Mouse (Mus musculus): ENCODE results near the gene Ccdc36. TPM values are rescaled to one million over a fixed set of nuclear protein-coding genes. Genes with fewer than 3 reads are reported as not detected.

The Ccdc36 gene
- polyA plus RNA-seq, 1 experiment: not detected

- TF ChIP-seq CTCF (conservative IDR thresholded peaks at IDR 0.05; ENCODE audit: insufficient read depth, insufficient read length, low read depth, low read length) (no peak), POLR2A (IDR thresholded peaks at IDR 0.05; ENCODE audit: low read depth, low read length) (no peak)
- Histone ChIP-seq H3K4me1 (ENCODE audit: control insufficient read depth, insufficient read depth, low read length) (peaks cover 14% of the 10 kb centered on the region; the same call in 1 of the 2 replicates), H3K4me3 (ENCODE audit: insufficient read depth, low read depth, low read length) (peak overlapping the region; percentile 64; the same call in 1 of the 2 replicates), H3K36me3 (ENCODE audit: control insufficient read depth, insufficient read depth, low read length) (no peaks in the 10 kb centered on the region), H3K27ac (ENCODE audit: insufficient read depth, low read depth, low read length) (peak overlapping the region; percentile 33; the same call in 1 of the 2 replicates), H3K27me3 (replicated peaks; ENCODE audit: control insufficient read depth, insufficient read depth, low read length) (no peaks in the 10 kb centered on the region)
- no peak for DNase-seq
- WGBS: 64% methylated on average over 5 of the region's 5 CpGs
Measured at GRCm38 (mm10) chr9:108461675-108462074, 33.4 kb upstream of the Ccdc36 start.

- Histone ChIP-seq H3K4me1 (ENCODE audit: control insufficient read depth, insufficient read depth, low read length) (peaks cover 14% of the 10 kb centered on the region; the same call in 1 of the 2 replicates), H3K36me3 (ENCODE audit: control insufficient read depth, insufficient read depth, low read length) (no peaks in the 10 kb centered on the region), H3K27ac (ENCODE audit: insufficient read depth, low read depth, low read length) (peak within 1 kb of the TSS; percentile 78), H3K4me3 (ENCODE audit: insufficient read depth, low read depth, low read length) (peak within 1 kb of the TSS; percentile 64), H3K27me3 (replicated peaks; ENCODE audit: control insufficient read depth, insufficient read depth, low read length) (no peaks in the 10 kb centered on the region)
- no peak for TF ChIP-seq CTCF (conservative IDR thresholded peaks at IDR 0.05; ENCODE audit: insufficient read depth, insufficient read length, low read depth, low read length)
- TF ChIP-seq POLR2A (IDR thresholded peaks at IDR 0.05; ENCODE audit: low read depth, low read length): no peak
- 10% methylated on average over 11 of the region's 11 CpGs for WGBS
- peak; percentile 56 for DNase-seq
Measured at GRCm38 (mm10) chr9:108461181-108461631, 32.9 kb upstream of the Ccdc36 start, which contains the start of gene Klhdc8b. TSS of gene Klhdc8b (minus strand) at chr9:108461581.

GRCm38 (mm10) chr9:108460319-108461178, 32.3 kb upstream of the Ccdc36 start, which contains the start of gene Ccdc71:
TSS of gene Ccdc71 (plus strand) at chr9:108460527.
- H3K4me3 ChIP-seq (ENCODE audit: insufficient read depth, low read depth, low read length): peak within 1 kb of the TSS; percentile 64

GRCm38 (mm10) chr9:108459939-108460318, 31.6 kb upstream of the Ccdc36 start:
- DNase-seq: no peak
- no peak for TF ChIP-seq POLR2A (IDR thresholded peaks at IDR 0.05; ENCODE audit: low read depth, low read length)
- WGBS: 73% methylated on average over 1 of the region's 1 CpGs
- H3K4me3 ChIP-seq (ENCODE audit: insufficient read depth, low read depth, low read length): peak overlapping the region; percentile 64
- no peaks in the 10 kb centered on the region for H3K36me3 ChIP-seq (ENCODE audit: control insufficient read depth, insufficient read depth, low read length)
- H3K27ac ChIP-seq (ENCODE audit: insufficient read depth, low read depth, low read length): peak overlapping the region; percentile 65
- H3K4me1 ChIP-seq (ENCODE audit: control insufficient read depth, insufficient read depth, low read length): peaks cover 14% of the 10 kb centered on the region; the same call in 1 of the 2 replicates
- no peaks in the 10 kb centered on the region for H3K27me3 ChIP-seq (replicated peaks; ENCODE audit: control insufficient read depth, insufficient read depth, low read length)

More at GRCm38 (mm10) chr9:108460319-108461178, 32.3 kb upstream of the Ccdc36 start, which contains the start of gene Ccdc71:
- peak; percentile 38 for TF ChIP-seq POLR2A (IDR thresholded peaks at IDR 0.05; ENCODE audit: low read depth, low read length)
- no peak for TF ChIP-seq CTCF (conservative IDR thresholded peaks at IDR 0.05; ENCODE audit: insufficient read depth, insufficient read length, low read depth, low read length)
- H3K27ac ChIP-seq (ENCODE audit: insufficient read depth, low read depth, low read length): peak within 1 kb of the TSS; percentile 78
- H3K36me3 ChIP-seq (ENCODE audit: control insufficient read depth, insufficient read depth, low read length): no peaks in the 10 kb centered on the region
- H3K27me3 ChIP-seq (replicated peaks; ENCODE audit: control insufficient read depth, insufficient read depth, low read length): no peaks in the 10 kb centered on the region
- peaks cover 14% of the 10 kb centered on the region; the same call in 1 of the 2 replicates for H3K4me1 ChIP-seq (ENCODE audit: control insufficient read depth, insufficient read depth, low read length)
- WGBS: under 1% methylated on average over 51 of the region's 52 CpGs
- DNase-seq: peak; percentile 91

- Histone ChIP-seq H3K4me1 (ENCODE audit: control insufficient read depth, insufficient read depth, low read length) (peaks cover 17% of the 10 kb centered on the region; the same call in 1 of the 2 replicates), H3K4me3 (ENCODE audit: insufficient read depth, low read depth, low read length) (no peak overlapping the region), H3K36me3 (ENCODE audit: control insufficient read depth, insufficient read depth, low read length) (no peaks in the 10 kb centered on the region), H3K27me3 (replicated peaks; ENCODE audit: control insufficient read depth, insufficient read depth, low read length) (no peaks in the 10 kb centered on the region), H3K27ac (ENCODE audit: insufficient read depth, low read depth, low read length) (no peak overlapping the region)
- no peak for DNase-seq
- WGBS: 92% methylated on average over 10 of the region's 10 CpGs
- no peak for TF ChIP-seq CTCF (conservative IDR thresholded peaks at IDR 0.05; ENCODE audit: insufficient read depth, insufficient read length, low read depth, low read length)
- no peak for TF ChIP-seq POLR2A (IDR thresholded peaks at IDR 0.05; ENCODE audit: low read depth, low read length)
Measured at GRCm38 (mm10) chr9:108456953-108457352, 28.7 kb upstream of the Ccdc36 start.

GRCm38 (mm10) chr9:108455747-108456571, 27.7 kb upstream of the Ccdc36 start:
- Histone ChIP-seq H3K4me1 (ENCODE audit: control insufficient read depth, insufficient read depth, low read length) (peaks cover 14% of the 10 kb centered on the region), H3K36me3 (ENCODE audit: control insufficient read depth, insufficient read depth, low read length) (no peaks in the 10 kb centered on the region), H3K4me3 (ENCODE audit: insufficient read depth, low read depth, low read length) (no peak overlapping the region), H3K27me3 (replicated peaks; ENCODE audit: control insufficient read depth, insufficient read depth, low read length) (no peaks in the 10 kb centered on the region), H3K27ac (ENCODE audit: insufficient read depth, low read depth, low read length) (no peak overlapping the region)
- 76% methylated on average over 12 of the region's 12 CpGs for WGBS
- TF ChIP-seq POLR2A (IDR thresholded peaks at IDR 0.05; ENCODE audit: low read depth, low read length): no peak
- no peak for TF ChIP-seq CTCF (conservative IDR thresholded peaks at IDR 0.05; ENCODE audit: insufficient read depth, insufficient read length, low read depth, low read length)
- DNase-seq: no peak
